Mouse (Mus musculus): ENCODE measurements around the gene Rab11fip5. TPM values are rescaled to one million over a fixed set of nuclear protein-coding genes. Genes with fewer than 3 reads are reported as not detected.

The Rab11fip5 gene
- polyA plus RNA-seq, 1 experiment from 2014 or later = 42.3 TPM

DNA sequence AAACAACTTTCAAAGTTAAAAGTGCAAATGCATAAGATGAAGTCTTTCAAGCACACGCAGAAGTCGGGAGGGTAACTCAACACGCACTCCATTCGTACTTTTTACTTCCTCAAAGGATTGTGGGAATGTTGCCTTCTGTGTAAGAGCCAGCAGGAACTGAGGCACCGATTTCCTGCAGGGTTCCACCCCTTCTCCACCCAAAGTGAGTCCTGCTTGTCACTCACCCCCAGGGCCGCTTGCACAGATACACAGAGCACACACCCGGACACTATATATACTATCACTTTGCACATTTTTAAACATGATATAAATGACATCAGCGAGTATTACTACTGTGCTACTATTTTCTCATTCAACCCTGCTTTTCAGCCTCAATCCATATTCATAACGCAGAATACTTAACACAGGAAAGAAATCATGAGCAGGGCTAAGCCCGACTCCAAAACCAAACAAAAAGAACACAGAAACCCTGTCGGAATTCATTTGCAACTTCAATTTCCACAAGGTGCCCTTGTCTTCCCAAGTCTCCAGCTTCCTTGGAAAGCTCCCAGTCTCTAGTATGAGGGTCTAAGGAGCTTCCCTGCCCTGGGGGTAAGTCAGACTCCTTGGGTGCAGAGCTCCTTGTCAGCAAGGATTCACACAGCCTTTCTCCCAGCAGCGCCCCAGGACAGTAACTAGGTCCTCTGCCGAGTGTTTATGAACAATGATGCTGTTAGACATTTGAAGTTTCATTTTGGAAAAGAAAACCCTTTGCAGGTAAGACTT is 88.0 kb downstream of the Rab11fip5 start:
- no peak for ATAC-seq (replicated peaks; ENCODE audit: insufficient number of reproducible peaks, insufficient read depth, low FRiP score, low read depth)
- Histone ChIP-seq H3K36me3 (no peaks in the 10 kb centered on the region), H3K27ac (no peak overlapping the region), H3K4me3 (no peak overlapping the region), H3K9ac (no peak overlapping the region), H3K4me2 (no peak overlapping the region), H3K4me1 (replicated peaks) (peaks cover 3% of the 10 kb centered on the region), H3K9me3 (replicated peaks) (no peaks in the 10 kb centered on the region), H3K27me3 (no peaks in the 10 kb centered on the region)
- 75% methylated on average over 13 of the region's 13 CpGs for WGBS

Small RNAs within 50 kb of the gene (microRNA-seq; reads per million reads assigned to microRNA genes)
- not detected for gene Mir705

Other genes with a start within 250 kb of the Rab11fip5 start
- 51.1 and 54.4 TPM in 2 replicates for gene Spr, start 236.9 kb downstream of the Rab11fip5 start, polyA plus RNA-seq (2015; fragmentation: Nextera tagmentation; extraction: Ambion mirVana)
- gene Emx1, start 187.2 kb downstream of the Rab11fip5 start, polyA plus RNA-seq (2015; fragmentation: Nextera tagmentation; extraction: Ambion mirVana) = not detected in 2 replicates
- gene Sfxn5, start 41.2 kb downstream of the Rab11fip5 start, polyA plus RNA-seq (2015; fragmentation: Nextera tagmentation; extraction: Ambion mirVana) = 3.7 and 4.9 TPM in 2 replicates
- gene Noto, start 49.3 kb upstream of the Rab11fip5 start, polyA plus RNA-seq (2015; fragmentation: Nextera tagmentation; extraction: Ambion mirVana) = 0.15 TPM in 1 of 2 replicates, not detected in the other
- gene Smyd5, start 57.4 kb upstream of the Rab11fip5 start, polyA plus RNA-seq (2015; fragmentation: Nextera tagmentation; extraction: Ambion mirVana) = 29.6 and 38.4 TPM in 2 replicates
- gene Cct7, start 76.9 kb upstream of the Rab11fip5 start, polyA plus RNA-seq (2015; fragmentation: Nextera tagmentation; extraction: Ambion mirVana) = 312 and 362 TPM in 2 replicates
- gene Pradc1, start 77.3 kb upstream of the Rab11fip5 start, polyA plus RNA-seq (2015; fragmentation: Nextera tagmentation; extraction: Ambion mirVana) = 38.8 and 41.9 TPM in 2 replicates
- gene Fbxo41, start 128.4 kb upstream of the Rab11fip5 start, polyA plus RNA-seq (2015; fragmentation: Nextera tagmentation; extraction: Ambion mirVana) = 0.03 and 0.15 TPM in 2 replicates
- gene Egr4, start 139.0 kb upstream of the Rab11fip5 start, polyA plus RNA-seq (2015; fragmentation: Nextera tagmentation; extraction: Ambion mirVana) = not detected in 2 replicates
- 1.9 and 2.4 TPM in 2 replicates for gene Alms1, start 212.9 kb upstream of the Rab11fip5 start, polyA plus RNA-seq (2015; fragmentation: Nextera tagmentation; extraction: Ambion mirVana)

All from heart, embryonic 15.5 days (tissue).